Mouse (Mus musculus) ES-Bruce4 (cell line): Measurements from ENCODE around the gene Ern2.

Source experiments
- CTCF ChIP-seq: IDR thresholded peaks from one replicate; pipeline ENCODE4 v1.8.1; 2011; ENCODE audit warnings: low read depth, low read length
- POLR2A ChIP-seq: IDR thresholded peaks from one replicate; pipeline ENCODE4 v1.8.1; 2011; ENCODE audit warnings: low read length; ENCODE audit not compliant: insufficient read depth

DNA sequence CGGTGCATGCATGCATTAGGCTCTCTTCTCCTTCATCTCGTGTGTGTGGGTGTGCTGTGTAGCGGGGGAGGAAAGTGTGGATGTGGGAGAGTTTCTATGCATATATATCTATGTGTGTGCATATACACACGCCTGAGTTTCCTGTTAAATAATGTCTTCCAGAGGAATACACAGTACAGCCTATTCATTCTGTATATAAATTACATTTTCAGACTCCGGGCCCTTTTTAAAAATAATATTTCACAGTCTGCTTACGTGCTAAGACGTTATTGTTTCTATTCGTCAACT is 52.7 kb downstream of the Ern2 start:
- TF ChIP-seq CTCF (no peak), POLR2A (no peak)
